Mouse (Mus musculus): ENCODE results near the gene Sema5b.

Gene Sema5b

GRCm38 (mm10) chr16:35634971-35635370, 94.0 kb downstream of the Sema5b start:
- no peak for DNase-seq (ENCODE audit: low read depth)

DNA sequence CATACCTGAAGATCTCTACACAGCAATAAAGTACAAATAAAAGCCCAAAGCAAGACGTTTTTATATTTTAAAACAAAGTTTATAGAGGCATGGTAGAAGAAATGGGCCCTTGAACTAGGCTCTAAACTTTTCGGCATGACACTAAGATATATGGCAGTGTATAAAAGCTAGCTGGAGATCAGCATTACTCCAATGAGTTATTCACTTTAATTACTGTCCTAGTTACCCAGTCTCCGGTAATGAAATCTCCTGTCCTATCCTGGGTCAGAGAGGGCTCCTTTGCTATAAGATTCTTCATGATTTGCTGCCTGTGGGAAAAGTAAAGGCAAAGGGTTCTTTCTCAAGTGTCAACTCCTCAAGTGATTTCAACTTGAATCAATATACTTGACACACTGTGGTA, 98.6 kb downstream of the Sema5b start:
- DNase-seq (ENCODE audit: low read depth) = no peak

DNA sequence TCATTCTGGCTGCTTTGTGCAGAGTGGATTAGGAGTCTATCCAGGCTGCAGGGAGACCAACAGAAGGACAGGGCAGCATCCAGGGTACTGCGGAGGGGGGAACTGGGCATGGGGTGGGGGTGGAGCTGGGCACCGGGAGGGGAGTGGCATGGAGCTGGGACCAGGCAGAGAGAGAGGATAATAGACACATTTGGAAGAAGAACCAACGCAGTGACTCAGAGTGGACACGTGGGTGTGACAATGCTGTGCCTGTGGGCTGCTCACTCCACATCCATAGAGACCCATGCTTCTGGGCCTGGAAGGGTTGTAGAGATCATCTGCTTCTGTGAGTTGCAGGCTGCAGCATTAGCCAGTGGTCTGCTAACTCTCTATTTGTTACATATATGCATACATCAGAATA, 107.9 kb downstream of the Sema5b start:
- DNase-seq (ENCODE audit: low read depth) = no peak

- no peak for DNase-seq (ENCODE audit: low read depth)
Observed at GRCm38 (mm10) chr16:35652206-35652605, 111.3 kb downstream of the Sema5b start.

DNA sequence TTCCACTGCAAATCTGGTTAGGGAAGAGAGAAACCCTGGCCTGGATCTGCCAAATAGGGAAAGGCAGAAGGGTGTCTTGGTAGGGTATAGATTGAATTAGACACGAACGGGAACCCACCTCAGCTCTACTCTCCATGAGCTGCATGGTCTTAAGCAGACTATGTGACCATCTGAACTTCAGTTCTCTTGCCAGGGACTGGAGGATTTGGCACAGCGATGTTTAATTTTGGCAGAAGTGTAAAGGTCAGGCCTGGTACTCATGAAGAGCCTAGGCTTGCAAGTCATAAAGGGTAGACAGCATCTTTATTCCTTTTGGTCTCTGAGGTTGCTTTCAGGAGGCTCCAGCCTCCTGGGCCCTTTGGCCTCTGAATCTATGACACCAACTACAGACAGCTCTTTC, 111.8 kb downstream of the Sema5b start:
- no peak for DNase-seq (ENCODE audit: low read depth)

DNA sequence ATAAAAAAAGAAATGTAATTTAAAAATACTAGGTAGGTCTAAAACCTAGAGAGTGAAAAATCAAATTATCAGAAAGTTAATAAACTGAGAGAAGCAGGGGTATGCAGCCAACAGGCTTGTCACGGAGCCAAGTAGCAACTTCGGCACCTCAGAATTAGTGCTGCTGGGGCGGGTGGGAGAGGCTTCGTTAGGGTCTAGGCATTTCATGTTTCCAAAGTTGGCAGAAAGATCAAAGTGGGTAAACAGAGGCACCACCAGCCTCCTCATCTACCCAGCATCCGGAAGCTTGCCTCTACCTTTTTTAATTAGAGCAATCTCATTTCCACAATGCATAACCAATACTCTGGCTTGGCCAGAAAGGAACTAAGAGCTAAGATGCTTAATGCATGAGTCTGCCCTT, 113.0 kb downstream of the Sema5b start:
- no peak for DNase-seq (ENCODE audit: low read depth)

- DNase-seq (ENCODE audit: low read depth) = no peak
Observed at GRCm38 (mm10) chr16:35660222-35660621, 119.3 kb downstream of the Sema5b start.

GRCm38 (mm10) chr16:35663831-35664414, 123.0 kb downstream of the Sema5b start:
- DNase-seq (ENCODE audit: low read depth) = no peak

GRCm38 (mm10) chr16:35664847-35665246, 123.9 kb downstream of the Sema5b start:
- DNase-seq (ENCODE audit: low read depth) = no peak

DNA sequence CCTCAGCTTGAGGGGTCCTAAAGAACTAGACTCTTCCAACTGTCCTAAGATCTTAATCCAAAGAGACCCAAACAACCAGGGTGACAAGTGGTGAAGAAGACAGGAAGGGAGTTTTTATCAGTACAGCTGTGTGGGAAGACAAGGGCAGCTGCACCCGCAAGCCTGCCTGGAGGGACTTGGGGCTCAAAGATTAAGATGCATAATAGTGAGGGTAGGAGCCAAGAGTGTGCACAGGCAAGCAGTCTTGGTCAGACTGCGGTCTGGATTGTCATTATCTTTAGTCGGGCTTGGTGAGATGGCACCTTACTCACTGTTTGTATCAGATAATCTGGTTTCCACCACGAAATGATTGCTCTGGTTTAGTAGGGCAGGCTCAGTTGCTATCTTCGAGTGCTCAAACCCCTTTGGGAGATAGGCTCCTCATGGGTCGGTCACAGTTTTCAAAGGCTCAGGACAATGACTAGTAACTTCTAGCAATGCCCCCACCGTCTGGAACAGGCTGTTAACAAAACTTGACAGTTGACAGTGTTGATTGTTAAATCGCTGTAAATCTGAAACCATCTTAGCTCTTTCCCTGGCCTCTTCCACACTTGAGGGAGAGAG, 136.7 kb downstream of the Sema5b start:
- peak; percentile 71 for DNase-seq (ENCODE audit: low read depth)

GRCm38 (mm10) chr16:35678476-35678875, 137.5 kb downstream of the Sema5b start:
- DNase-seq (ENCODE audit: low read depth) = peak; percentile 30

- no peak for DNase-seq (ENCODE audit: low read depth)
Observed at GRCm38 (mm10) chr16:35681327-35682108, 140.6 kb downstream of the Sema5b start.

GRCm38 (mm10) chr16:35685027-35685426, 144.1 kb downstream of the Sema5b start:
- DNase-seq (ENCODE audit: low read depth) = no peak

DNA sequence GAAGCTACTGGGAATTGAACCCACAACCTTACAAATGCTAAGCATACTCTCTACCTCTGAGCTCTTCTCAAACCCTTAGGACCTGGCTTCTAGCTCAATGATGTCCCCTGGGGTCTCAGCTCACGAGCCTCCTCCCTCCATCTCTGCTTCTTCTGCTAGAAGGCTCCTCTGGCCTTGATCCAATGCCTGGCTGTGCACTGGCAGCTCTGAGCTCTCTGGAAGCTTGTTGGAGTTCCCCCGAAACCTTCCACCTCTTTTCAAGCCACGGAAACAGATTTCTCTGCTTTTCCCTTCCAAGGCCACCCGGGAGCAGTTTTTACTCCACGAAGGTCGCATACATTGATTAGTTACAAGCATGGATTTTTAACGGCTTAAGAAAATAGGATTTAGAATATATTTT, 145.5 kb downstream of the Sema5b start:
- DNase-seq (ENCODE audit: low read depth) = no peak

DNA sequence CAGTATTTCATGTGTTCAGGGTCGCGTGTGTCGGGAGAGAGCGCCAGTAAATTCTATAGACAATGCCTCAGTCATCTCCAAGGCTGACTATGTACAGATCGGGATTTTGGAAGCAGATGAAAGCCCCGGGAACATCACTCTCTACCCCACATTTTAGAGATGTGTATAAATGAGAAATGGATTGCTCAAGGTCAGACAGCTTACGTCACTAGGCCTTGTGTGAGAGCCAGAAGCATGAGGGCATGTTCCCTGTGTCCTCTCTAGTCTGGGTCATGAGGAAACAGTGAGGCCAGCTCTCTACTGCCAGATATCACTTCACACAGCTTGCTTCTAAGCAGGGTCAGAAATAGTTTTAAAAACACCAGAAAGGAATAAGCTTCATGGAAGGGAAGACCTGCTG, 150.7 kb downstream of the Sema5b start:
- DNase-seq (ENCODE audit: low read depth) = no peak

- no peak for DNase-seq (ENCODE audit: low read depth)
Observed at GRCm38 (mm10) chr16:35694250-35694846, 153.4 kb downstream of the Sema5b start.

DNA sequence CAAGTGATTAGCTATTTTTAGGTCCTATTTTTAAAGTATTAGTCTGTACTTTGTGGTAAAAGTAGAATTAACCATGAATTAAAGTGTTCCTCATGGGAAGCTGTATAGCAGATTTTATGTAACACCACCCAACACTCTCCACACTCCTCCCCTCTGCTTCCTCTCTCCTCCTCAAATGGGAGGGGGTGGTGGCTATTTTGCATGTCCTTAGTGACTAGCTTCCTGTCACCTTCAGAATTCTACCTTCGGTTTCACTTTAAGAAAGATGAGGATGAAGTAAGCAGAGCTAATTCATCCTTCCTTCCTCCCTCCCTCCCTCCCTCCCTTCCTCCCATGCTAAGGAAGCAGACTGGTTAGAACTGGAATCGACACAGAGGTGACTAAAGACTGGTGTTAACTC, 155.2 kb downstream of the Sema5b start:
- peak; percentile 58 for DNase-seq (ENCODE audit: low read depth)

DNA sequence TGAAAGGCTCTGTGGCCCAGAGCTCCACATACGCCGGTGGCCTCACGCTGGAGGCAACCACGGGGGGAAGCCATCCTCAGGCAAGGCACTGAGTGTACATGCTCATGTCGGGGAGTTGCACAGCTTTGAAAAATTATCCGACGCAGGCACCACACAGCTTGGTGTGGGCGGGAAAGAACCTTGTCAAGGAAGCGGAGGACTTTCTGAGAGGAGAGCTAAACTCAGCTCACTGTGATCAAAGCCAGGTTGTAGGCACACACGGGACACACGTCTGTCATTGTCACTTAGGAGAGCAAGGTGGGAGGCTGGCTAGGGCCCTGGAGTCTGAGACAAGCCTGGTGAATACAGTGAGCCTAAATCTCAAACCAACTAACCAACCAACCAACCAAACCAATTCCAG, 160.9 kb downstream of the Sema5b start:
- no peak for DNase-seq (ENCODE audit: low read depth)

GRCm38 (mm10) chr16:35703763-35704679, 163.1 kb downstream of the Sema5b start:
- DNase-seq (ENCODE audit: low read depth) = no peak

DNA sequence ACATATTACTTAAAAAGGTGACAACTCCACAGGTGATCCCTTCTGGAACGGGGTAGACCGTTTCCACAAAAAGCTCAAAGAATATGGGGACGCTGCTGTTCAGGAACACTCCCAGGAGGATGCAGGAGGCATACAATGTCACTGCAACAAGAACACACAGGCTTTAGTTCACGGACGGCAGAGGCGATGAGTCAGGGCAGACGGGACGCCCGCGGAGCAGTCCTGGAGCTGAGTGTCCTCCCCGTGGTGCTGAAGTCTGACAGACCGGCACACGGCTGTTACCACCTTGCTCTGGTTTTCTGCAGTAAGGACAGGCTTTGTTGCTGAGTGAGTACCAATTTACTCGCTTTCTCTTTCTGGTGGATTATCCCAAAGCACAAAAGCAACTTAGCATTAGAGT, 163.9 kb downstream of the Sema5b start:
- no peak for DNase-seq (ENCODE audit: low read depth)

- DNase-seq (ENCODE audit: low read depth) = peak; percentile 3
Observed at GRCm38 (mm10) chr16:35707004-35707403, 166.1 kb downstream of the Sema5b start.

DNA sequence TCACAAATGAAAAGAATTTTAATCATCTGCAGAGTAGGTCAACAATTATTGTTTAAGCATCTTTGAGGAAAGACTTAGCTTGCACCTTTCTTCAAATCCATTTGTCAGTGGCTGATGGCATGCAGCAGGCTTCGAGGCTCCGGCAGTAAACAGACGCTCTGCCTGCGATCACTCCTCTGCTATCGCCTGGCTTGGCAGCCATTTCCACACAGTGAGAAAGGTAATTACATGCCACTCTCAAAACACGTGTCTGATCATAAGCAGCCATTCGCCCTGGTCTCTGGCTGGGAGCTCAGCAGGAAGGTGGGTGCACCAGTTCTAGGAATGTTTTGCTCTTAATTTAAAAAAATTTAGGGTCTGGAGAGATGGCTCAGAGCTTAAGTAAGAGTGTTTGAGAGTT, 170.1 kb downstream of the Sema5b start:
- no peak for DNase-seq (ENCODE audit: low read depth)

All from 416B (cell line).